Mouse (Mus musculus) mouse embryonic stem cell (cell line): ENCODE data around the gene Kat8.
"Not testable (repeated sequence)": the region's sequence is repeated elsewhere in the genome, so short reads cannot be mapped to it uniquely, and the experiment has no call there.

Experiments used
- in situ Hi-C, 2 experiments: fragments of 300-500 bp; cut with MboI; formaldehyde crosslinking; loops; 1 replicate in 1 of 2; 3 replicates in 1 of 2; pipeline ENCODE4 v1.14.3; 2019 to 2020; ENCODE audit warnings: low sequenced_read_pairs in 2 of 2, low pct_unique_long_range_greater_than_20kb in 1 of 2, mixed read lengths in 1 of 2; ENCODE audit not compliant: unreplicated experiment in 1 of 2

Kat8 gene

DNA sequence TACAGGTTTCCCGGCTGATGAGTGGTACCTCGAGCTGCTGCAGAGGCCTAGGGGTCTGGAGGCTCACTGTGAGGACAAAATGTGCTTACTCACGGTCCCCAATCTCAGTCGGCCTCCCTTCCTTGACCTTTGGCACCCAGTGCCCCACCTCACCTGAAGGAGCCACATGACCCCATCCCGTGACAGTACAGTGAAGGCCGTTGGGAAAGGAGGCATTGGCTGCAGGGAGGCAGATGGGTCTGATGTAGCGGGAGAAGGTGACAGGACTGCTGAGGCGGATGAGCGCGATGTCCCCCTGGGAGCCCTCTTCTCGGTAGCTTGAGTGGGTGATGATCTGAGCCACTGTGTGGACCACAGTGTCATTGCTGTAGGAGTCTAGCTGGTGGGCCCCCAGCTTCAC lies 14.5 kb downstream of the Kat8 start:
- in situ Hi-C loops: no loop called here

DNA sequence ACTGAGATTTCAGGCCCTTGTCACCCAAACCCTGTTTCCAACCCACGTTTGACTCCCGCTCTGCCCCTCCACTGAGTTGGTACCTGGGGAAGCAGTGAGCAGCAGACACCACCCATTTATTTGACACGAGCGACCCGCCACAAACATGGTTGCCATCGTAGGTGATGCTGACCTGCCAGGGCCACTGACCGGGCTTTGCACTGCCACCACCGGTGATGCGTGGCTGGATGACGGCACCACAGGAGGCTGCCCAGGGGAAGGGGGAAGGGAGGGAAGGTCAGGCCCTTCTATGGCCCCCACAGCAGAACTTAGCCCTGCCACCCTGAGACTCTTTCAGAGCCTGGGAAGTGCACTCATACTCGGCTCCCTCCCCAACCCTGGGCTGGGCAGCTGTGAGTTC lies 15.4 kb downstream of the Kat8 start:
- in situ Hi-C loops: no loop called here

DNA sequence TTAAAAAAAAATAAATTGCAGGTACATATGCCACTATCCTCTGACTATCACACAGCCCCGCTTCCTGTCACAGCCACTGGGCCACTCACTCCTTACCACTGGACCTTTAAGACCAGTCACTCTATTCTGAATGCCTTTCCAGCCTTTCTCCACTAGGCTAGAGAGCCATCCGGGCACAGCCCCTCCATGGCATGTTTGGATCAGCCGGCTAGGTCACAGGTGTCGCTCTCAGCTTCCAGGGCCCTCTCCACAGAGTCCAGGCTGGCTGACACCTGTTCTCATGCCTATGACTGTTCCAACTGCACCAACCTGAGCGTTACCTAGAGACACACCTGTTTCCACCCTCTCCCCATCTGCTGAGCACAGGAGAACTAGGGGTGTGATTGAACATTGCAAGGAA lies 16.3 kb downstream of the Kat8 start:
- in situ Hi-C loops: no loop called here

GRCm38 (mm10) chr7:127929923-127930322 lies 17.6 kb downstream of the Kat8 start, which contains the start of gene Prss8:
Gene Prss8, minus strand, starts transcription at chr7:127930104.
- in situ Hi-C loops: no loop called here

- in situ Hi-C loops: no loop called here
Measured at GRCm38 (mm10) chr7:127930636-127931035, 18.3 kb downstream of the Kat8 start.

DNA sequence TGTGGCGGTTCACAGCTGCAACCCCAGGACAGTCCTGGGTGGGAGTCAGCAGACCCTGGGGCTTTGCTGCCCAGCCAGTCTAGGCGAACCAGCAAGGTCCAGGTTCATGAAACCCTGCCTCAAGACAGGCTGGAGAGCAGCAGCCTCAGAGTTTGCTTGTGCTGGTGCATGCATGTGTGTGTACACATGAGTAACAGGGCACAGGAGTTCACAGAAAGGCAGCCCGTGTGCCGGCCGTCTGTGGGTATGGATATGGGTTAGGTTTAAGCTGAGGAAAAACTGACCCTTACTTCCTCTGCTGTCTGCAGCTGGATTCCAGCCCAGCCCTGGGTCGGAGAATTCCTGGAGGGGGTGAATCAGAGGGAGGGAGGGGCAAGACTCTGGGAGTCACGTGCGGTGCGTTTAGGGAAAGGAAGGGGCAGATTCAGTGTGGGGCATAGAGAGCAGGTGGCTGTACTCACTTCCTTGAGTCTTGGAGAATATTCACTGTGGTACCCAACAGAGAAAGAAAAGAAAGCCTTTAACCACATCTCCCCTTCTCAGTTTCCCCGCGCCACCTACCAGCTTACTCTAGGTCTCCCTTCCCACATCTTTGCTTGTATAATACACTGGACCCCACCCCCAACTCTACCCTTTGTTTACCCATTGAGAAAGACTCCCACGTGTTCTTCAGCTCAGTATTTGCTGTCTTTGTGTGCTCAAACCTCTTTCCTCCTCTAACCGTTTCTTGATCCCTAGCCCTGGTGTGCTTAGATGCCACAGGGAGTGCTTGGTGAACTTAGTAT lies 19.2 kb downstream of the Kat8 start:
- in situ Hi-C loops: no loop called here

- in situ Hi-C loops: no loop called here
Measured at GRCm38 (mm10) chr7:127932273-127933031, 20.1 kb downstream of the Kat8 start.

GRCm38 (mm10) chr7:127934075-127934474 lies 21.8 kb downstream of the Kat8 start:
- in situ Hi-C loops: no loop called here

DNA sequence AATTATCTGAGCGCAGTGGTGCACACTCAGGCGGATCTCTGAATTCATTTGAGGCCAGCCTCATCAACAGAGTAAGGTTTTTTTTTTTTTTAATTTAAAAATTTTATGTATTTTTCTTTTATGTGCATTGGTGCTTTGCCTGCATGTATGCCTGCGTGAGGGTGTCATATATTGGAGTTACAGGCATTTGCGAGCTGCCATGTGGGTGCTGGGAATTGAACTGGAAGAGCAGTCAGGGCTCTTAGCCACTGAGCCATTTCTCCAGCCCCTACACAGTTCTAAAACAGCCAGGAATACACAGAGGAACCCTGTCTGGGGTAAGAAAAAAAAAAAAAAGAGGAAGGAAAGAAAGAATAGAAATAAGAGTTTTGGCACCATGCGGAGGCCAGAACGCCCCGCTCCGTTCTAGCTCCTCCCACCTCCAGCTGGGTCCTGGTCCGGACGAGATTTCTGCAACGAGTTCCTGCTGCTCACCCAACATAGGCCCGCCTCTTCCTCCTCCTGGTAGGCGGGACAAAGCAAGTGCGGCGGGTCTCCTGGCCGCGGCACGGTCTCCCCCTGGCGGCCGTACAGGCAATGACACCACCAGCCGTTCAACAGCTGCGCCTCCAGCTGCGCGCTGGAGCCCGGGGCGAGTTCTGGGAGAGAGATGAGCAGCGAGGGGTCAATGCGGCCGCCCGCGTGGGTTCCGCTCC lies 22.9 kb downstream of the Kat8 start:
- in situ Hi-C loops: no loop called here

- in situ Hi-C loops: no loop called here
Measured at GRCm38 (mm10) chr7:127935748-127936159, 23.4 kb downstream of the Kat8 start.

DNA sequence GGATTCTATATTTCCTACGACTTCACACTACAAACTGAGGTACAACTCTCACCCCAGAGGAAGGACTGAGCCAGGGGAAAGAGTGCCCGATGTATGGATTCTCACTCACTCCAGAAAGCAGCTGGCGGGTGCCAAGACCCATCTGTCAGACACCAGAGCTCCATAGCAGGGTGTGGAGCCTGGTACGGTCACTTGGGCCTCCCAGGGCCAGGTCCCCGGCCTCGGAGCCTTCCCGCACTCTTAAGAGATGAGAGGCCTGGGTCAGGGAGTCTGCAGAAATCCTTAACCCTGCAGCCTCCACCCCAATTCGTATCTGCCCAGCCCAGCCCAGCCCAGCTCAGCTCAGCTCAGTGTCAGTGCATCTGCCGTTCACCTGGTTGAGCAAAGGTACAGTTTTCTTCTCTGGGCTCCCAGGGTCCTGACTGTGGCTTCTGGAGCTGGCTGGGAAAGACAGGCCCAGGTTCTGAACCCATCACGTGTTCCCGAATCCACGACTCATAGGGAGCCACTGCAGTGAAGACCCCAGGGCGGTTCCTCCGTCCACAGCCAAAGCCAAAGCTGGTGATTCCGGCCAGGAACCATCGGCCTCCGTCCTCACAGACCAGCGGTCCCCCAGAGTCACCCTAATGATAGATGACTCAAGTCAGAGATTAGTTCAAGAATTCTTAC lies 24.0 kb downstream of the Kat8 start:
- in situ Hi-C loops: no loop called here

- in situ Hi-C loops: not testable (repeated sequence)
Measured at GRCm38 (mm10) chr7:127942097-127942496, 29.8 kb downstream of the Kat8 start.

GRCm38 (mm10) chr7:127944614-127945013 lies 32.3 kb downstream of the Kat8 start:
- in situ Hi-C loops: no loop called here

- in situ Hi-C loops: no loop called here
Measured at GRCm38 (mm10) chr7:127946470-127947023, 34.2 kb downstream of the Kat8 start, which contains the start of gene Prss36. Gene Prss36, minus strand, starts transcription at chr7:127946725.

DNA sequence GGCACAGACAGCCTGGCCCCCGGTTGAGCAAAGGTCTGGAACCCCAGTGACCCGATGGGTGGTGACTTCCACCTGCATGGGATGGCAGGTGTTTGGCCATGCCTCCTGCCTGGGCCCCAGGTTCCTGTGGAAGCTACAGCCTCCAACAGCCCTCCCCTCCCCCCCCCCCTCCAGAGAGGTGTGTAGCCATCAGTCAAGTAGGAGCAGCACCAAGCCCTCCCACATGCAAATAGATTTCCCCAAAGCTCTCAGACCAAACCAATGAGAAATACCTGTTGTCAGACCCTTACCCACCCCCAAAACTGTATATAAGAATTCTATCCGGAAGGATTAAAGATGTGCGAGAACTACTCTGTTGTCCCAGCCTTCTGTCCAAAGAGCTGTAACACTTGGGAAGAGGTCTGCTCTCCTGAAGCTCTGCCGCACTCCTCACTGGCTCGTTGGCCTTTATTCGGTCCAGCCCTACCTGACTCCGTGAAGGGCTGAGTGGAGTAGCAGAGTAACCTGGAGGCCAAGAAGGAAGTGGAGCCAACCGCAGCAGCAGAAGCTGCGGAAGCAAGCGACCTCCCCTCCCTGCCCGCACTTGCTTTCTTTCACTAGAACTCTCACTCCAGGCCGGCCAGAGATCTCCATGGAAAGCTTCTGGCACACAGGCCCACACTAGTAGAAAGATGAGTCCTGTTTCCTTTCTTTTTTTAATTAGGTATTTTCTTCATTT lies 40.7 kb downstream of the Kat8 start:
- in situ Hi-C loops: no loop called here

DNA sequence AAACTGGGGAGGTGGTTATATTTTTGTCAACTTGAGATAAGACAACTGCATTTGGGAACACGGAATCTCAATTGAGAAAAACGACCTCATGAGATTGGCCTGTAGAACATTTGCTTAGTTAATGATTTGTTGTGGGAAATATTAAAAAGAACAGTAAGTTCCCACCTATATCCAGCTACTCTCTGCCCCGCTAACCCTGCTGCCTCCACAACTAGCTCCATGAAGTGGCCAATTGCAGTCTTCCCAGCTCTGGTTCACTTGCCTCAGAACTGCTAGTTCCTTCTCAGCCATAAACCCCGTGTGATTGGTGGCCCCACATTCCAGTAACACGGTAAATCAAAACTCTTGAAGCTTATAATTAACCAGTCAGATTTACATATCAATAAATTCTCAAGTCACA lies 47.0 kb downstream of the Kat8 start:
- in situ Hi-C loops: no loop called here

DNA sequence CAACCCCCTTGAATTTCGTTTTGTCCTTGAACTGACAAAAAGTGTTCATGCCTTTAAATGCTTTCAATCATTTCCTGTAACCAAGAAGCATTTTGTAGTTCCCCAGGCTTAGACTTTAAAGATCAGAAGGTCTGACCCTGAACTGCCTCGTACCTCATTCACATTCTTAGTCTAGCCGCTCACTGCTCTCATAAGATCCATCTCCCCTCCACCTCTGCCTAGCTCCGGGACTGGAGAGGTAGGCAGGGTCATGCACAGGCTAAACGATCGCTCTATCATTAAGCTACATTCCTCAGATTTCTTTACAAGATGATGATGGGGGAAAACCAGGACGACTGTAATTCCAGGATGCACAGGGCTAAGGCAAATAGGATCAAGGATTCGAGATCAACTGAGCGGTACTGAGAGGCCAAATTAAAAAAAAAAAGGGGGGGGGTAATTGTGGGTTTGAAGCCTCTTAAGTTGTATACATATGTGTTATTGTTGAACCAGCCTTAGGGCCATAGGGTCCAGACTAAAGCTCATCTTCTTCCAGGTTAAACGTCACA lies 54.1 kb downstream of the Kat8 start:
- in situ Hi-C loops: no loop called here
